Mouse (Mus musculus) lung, adult 2 months (tissue): ENCODE results near the gene Ankrd27.

Source experiments
- CTCF ChIP-seq: fragments of 200-500 bp; IDR thresholded peaks from 2 replicates; pipeline ENCODE4 v1.5.1; 2011; ENCODE audit warnings: mild to moderate bottlenecking, low read length, control low read depth; ENCODE audit not compliant: insufficient read depth
- POLR2A ChIP-seq: fragments of 200-500 bp; IDR thresholded peaks from 2 replicates; pipeline ENCODE4 v1.6.1; 2011; ENCODE audit warnings: low read depth, mild to moderate bottlenecking, control low read depth, low read length, borderline replicate concordance; ENCODE audit errors: extremely low read depth

GRCm38 (mm10) chr7:35636874-35637273 is 50.8 kb downstream of the Ankrd27 start:
- TF ChIP-seq CTCF: no peak
- no peak for TF ChIP-seq POLR2A
